30 mouse cellular contexts compared by ENCODE assay signal in genomic region chr2:84023319-84023718, GRCm38 (mm10). TPM values are rescaled to one million over a fixed set of nuclear protein-coding genes. Genes with fewer than 3 reads are reported as not detected.
DNase-seq lines count a peak whose midpoint lies in the region; TF ChIP-seq lines count a peak whose summit lies in the region.
"Had no signal": no experiment of that assay in that cellular context is flagged by ENCODE, and none has a peak within 500 bp of the region (broad histone marks: within the 10 kb centered on the region; RNA-seq: fewer than 3 reads in every experiment).

No protein-coding gene starts in this region.

- intact Hi-C loops in heart, adult 2 months (cut with DNase I), result loop anchor here (5.0 kb wide), 1 partner anchor 364 kb away; no protein-coding TSS in a partner anchor
- intact Hi-C loops in left cerebral cortex, adult 2 months (cut with DNase I), result no loop called here
- intact Hi-C loops in left cerebral cortex, postnatal 14 days (cut with DNase I), result no loop called here

- no peaks in the 10 kb centered on the region for H3K27me3 ChIP-seq in heart, adult 2 months (ENCODE audit: control insufficient read depth, insufficient read depth, low read length)
- H3K27me3 ChIP-seq: forebrain, embryonic 13.5 days; heart, embryonic 13.5 days; hindbrain, embryonic 13.5 days; intestine, embryonic 15.5 days had no signal

- no peak overlapping the region for H3K9ac ChIP-seq in heart, adult 2 months (ENCODE audit: low read depth, low read length)
- H3K9ac ChIP-seq: forebrain, embryonic 13.5 days; heart, embryonic 13.5 days; hindbrain, embryonic 13.5 days; intestine, embryonic 15.5 days had no signal

- TF ChIP-seq EP300 in heart, adult 2 months (IDR thresholded peaks at IDR 0.05; ENCODE audit: insufficient read depth, low read depth, low read length), result no peak

- no peak for TF ChIP-seq CTCF in heart, adult 2 months (IDR thresholded peaks at IDR 0.05)
- TF ChIP-seq CTCF in left cerebral cortex, adult 2 months (IDR thresholded peaks at IDR 0.05), result no peak

- no peaks in the 10 kb centered on the region for H3K79me2 ChIP-seq in heart, adult 2 months (replicated peaks; ENCODE audit: control insufficient read depth, insufficient read depth, low read length)

- H3K36me3 ChIP-seq in heart, adult 2 months (ENCODE audit: control insufficient read depth, insufficient read depth, low read length), result no peaks in the 10 kb centered on the region
- H3K36me3 ChIP-seq: forebrain, embryonic 10.5 days; heart, embryonic 10.5 days; heart, embryonic 13.5 days; hindbrain, embryonic 10.5 days; hindbrain, embryonic 13.5 days; intestine, embryonic 15.5 days had no signal

- H3K27ac ChIP-seq in heart, adult 2 months, result peak overlapping the region; percentile 2
- peak overlapping the region; percentile 21; the same call in 1 of the 2 replicates for H3K27ac ChIP-seq in left cerebral cortex, adult 2 months
- H3K27ac ChIP-seq in brown adipose tissue, adult 24 weeks (replicated peaks; ENCODE audit: low read depth, low read length), result peak overlapping the region; percentile 40; the same call in 1 of the 2 replicates
- H3K27ac ChIP-seq: forebrain, embryonic 10.5 days; forebrain, embryonic 13.5 days; heart, embryonic 10.5 days; heart, embryonic 13.5 days; hindbrain, embryonic 10.5 days; hindbrain, embryonic 13.5 days; intestine, embryonic 15.5 days had no signal

- WGBS in heart, adult 2 months, result 52% methylated on average over 2 of the region's 2 CpGs

- H3K4me1 ChIP-seq in heart, adult 2 months (ENCODE audit: control insufficient read depth, insufficient read depth, low read length), result peaks cover 13% of the 10 kb centered on the region
- H3K4me1 ChIP-seq in brown adipose tissue, adult 24 weeks (ENCODE audit: control insufficient read depth, insufficient read depth, insufficient read length, low read length), result peaks cover 8% of the 10 kb centered on the region; the same call in 1 of the 2 replicates
- H3K4me1 ChIP-seq: forebrain, embryonic 13.5 days; hindbrain, embryonic 10.5 days; hindbrain, embryonic 13.5 days; intestine, embryonic 15.5 days had no signal

- no peak for DNase-seq in heart, adult 2 months
- DNase-seq in heart, adult 11 months, result no peak
- DNase-seq in left cerebral cortex, adult 2 months (ENCODE audit: extremely low spot score in 1 of 2, low spot score in 2 of 2), result no peak
- DNase-seq in left cerebral cortex, postnatal 14 days (ENCODE audit: low spot score in 2 of 2), result no peak
- DNase-seq in adipocyte (ENCODE audit: low spot score), result peak; percentile 58
- DNase-seq in c-Kit-positive CD71-positive TER-119-positive erythroid progenitor cells, embryonic 14.5 days (ENCODE audit: low spot score), result no peak
- DNase-seq: adrenal gland, postnatal 10 days; cerebellum, adult 18-20 months; cerebellum, adult 9-10 months; cerebellum, postnatal 14 days; gastrocnemius, postnatal 10 days had no signal

- TF ChIP-seq POLR2A in heart, adult 2 months (IDR thresholded peaks at IDR 0.05; ENCODE audit: insufficient read depth, low read depth, low read length), result no peak

- no peak overlapping the region for H3K4me3 ChIP-seq in heart, adult 2 months
- H3K4me3 ChIP-seq in left cerebral cortex, adult 2 months, result no peak overlapping the region
- no peak overlapping the region for H3K4me3 ChIP-seq in brown adipose tissue, adult 24 weeks (ENCODE audit: insufficient read depth, low read depth, low read length)
- H3K4me3 ChIP-seq: forebrain, embryonic 10.5 days; forebrain, embryonic 13.5 days; heart, embryonic 10.5 days; heart, embryonic 13.5 days; hindbrain, embryonic 10.5 days; hindbrain, embryonic 13.5 days; intestine, embryonic 15.5 days had no signal

RNA-seq across cellular contexts. Expression of gene Gm13691, which starts 33.0 kb away (rescaled TPM):
- total RNA-seq in heart, adult 2 months (2021), result under 1 TPM; 0.70 to 0.76 TPM
- polyA plus RNA-seq in heart, adult 2 months (2012; rRNA removed), result not detected in 2 replicates
- 1 to 10 TPM; 1.6 to 1.7 TPM for total RNA-seq in left cerebral cortex, adult 2 months (2021)
- 1 to 10 TPM; 1.2 to 1.3 TPM for total RNA-seq in left cerebral cortex, postnatal 14 days (2021)
- not detected in 2 replicates for polyA plus RNA-seq in brown adipose tissue, adult 24 weeks (2012; ENCODE audit: insufficient read depth, insufficient read length, missing spikeins)
- polyA plus RNA-seq: activated CD4-positive, CD25-positive, alpha-beta regulatory T cell, adult 4 months; embryonic facial prominence, embryonic 11.5 days; embryonic facial prominence, embryonic 14.5 days; forebrain, embryonic 10.5 days; forebrain, embryonic 13.5 days; forebrain, embryonic 16.5 days; frontal cortex, adult 2 months; heart, embryonic 10.5 days; heart, embryonic 13.5 days; heart, embryonic 16.5 days; hindbrain, embryonic 10.5 days; hindbrain, embryonic 13.5 days; hindbrain, embryonic 16.5 days; intestine, embryonic 15.5 days had no signal

RNA-seq across cellular contexts. Expression of gene Gm13697, which starts 38.8 kb away (rescaled TPM):
- under 1 TPM; 0.70 to 0.76 TPM for total RNA-seq in heart, adult 2 months (2021)
- not detected in 2 replicates for polyA plus RNA-seq in heart, adult 2 months (2012; rRNA removed)
- 1 to 10 TPM; 1.6 to 1.7 TPM for total RNA-seq in left cerebral cortex, adult 2 months (2021)
- total RNA-seq in left cerebral cortex, postnatal 14 days (2021), result 1 to 10 TPM; 1.2 to 1.3 TPM
- not detected in 2 replicates for polyA plus RNA-seq in brown adipose tissue, adult 24 weeks (2012; ENCODE audit: insufficient read depth, insufficient read length, missing spikeins)
- polyA plus RNA-seq: activated CD4-positive, CD25-positive, alpha-beta regulatory T cell, adult 4 months; embryonic facial prominence, embryonic 11.5 days; embryonic facial prominence, embryonic 14.5 days; forebrain, embryonic 10.5 days; forebrain, embryonic 13.5 days; forebrain, embryonic 16.5 days; frontal cortex, adult 2 months; heart, embryonic 10.5 days; heart, embryonic 13.5 days; heart, embryonic 16.5 days; hindbrain, embryonic 10.5 days; hindbrain, embryonic 13.5 days; hindbrain, embryonic 16.5 days; intestine, embryonic 15.5 days had no signal

RNA-seq across cellular contexts. Expression of gene Gm13694, which starts 44.6 kb away (rescaled TPM):
- total RNA-seq in heart, adult 2 months (2021), result under 1 TPM; 0.70 to 0.76 TPM
- not detected in 2 replicates for polyA plus RNA-seq in heart, adult 2 months (2012; rRNA removed)
- 1 to 10 TPM; 1.6 to 1.7 TPM for total RNA-seq in left cerebral cortex, adult 2 months (2021)
- total RNA-seq in left cerebral cortex, postnatal 14 days (2021), result 1 to 10 TPM; 1.2 to 1.3 TPM
- polyA plus RNA-seq in brown adipose tissue, adult 24 weeks (2012; ENCODE audit: insufficient read depth, insufficient read length, missing spikeins), result not detected in 2 replicates
- polyA plus RNA-seq: activated CD4-positive, CD25-positive, alpha-beta regulatory T cell, adult 4 months; embryonic facial prominence, embryonic 11.5 days; embryonic facial prominence, embryonic 14.5 days; forebrain, embryonic 10.5 days; forebrain, embryonic 13.5 days; forebrain, embryonic 16.5 days; frontal cortex, adult 2 months; heart, embryonic 10.5 days; heart, embryonic 13.5 days; heart, embryonic 16.5 days; hindbrain, embryonic 10.5 days; hindbrain, embryonic 13.5 days; hindbrain, embryonic 16.5 days; intestine, embryonic 15.5 days had no signal

RNA-seq across cellular contexts. Expression of gene Gm13696, which starts 50.4 kb away (rescaled TPM):
- under 1 TPM; 0.70 to 0.76 TPM for total RNA-seq in heart, adult 2 months (2021)
- not detected in 2 replicates for polyA plus RNA-seq in heart, adult 2 months (2012; rRNA removed)
- 1 to 10 TPM; 1.6 to 1.7 TPM for total RNA-seq in left cerebral cortex, adult 2 months (2021)
- 1 to 10 TPM; 1.2 to 1.3 TPM for total RNA-seq in left cerebral cortex, postnatal 14 days (2021)
- polyA plus RNA-seq in brown adipose tissue, adult 24 weeks (2012; ENCODE audit: insufficient read depth, insufficient read length, missing spikeins), result not detected in 2 replicates
- polyA plus RNA-seq: activated CD4-positive, CD25-positive, alpha-beta regulatory T cell, adult 4 months; embryonic facial prominence, embryonic 11.5 days; embryonic facial prominence, embryonic 14.5 days; forebrain, embryonic 10.5 days; forebrain, embryonic 13.5 days; forebrain, embryonic 16.5 days; frontal cortex, adult 2 months; heart, embryonic 10.5 days; heart, embryonic 13.5 days; heart, embryonic 16.5 days; hindbrain, embryonic 10.5 days; hindbrain, embryonic 13.5 days; hindbrain, embryonic 16.5 days; intestine, embryonic 15.5 days had no signal

RNA-seq across cellular contexts. Expression of gene Gm13695, which starts 56.2 kb away (rescaled TPM):
- under 1 TPM; 0.70 to 0.76 TPM for total RNA-seq in heart, adult 2 months (2021)
- not detected in 2 replicates for polyA plus RNA-seq in heart, adult 2 months (2012; rRNA removed)
- not detected for total RNA-seq in left cerebral cortex, adult 2 months (2021)
- total RNA-seq in left cerebral cortex, postnatal 14 days (2021), result 1 to 10 TPM in 1 of 2 experiments, not detected in 1; 1.3 TPM
- polyA plus RNA-seq in brown adipose tissue, adult 24 weeks (2012; ENCODE audit: insufficient read depth, insufficient read length, missing spikeins), result 0.67 TPM in 1 of 2 replicates, not detected in the other
- total RNA-seq: adrenal gland, adult 18-20 months; adrenal gland, postnatal 10 days; adrenal gland, postnatal 36 days; ES-E14; gastrocnemius, postnatal 10 days; gastrocnemius, postnatal 4 days had no signal
- polyA plus RNA-seq: activated CD4-positive, CD25-positive, alpha-beta regulatory T cell, adult 4 months; embryonic facial prominence, embryonic 11.5 days; embryonic facial prominence, embryonic 14.5 days; forebrain, embryonic 10.5 days; forebrain, embryonic 13.5 days; forebrain, embryonic 16.5 days; frontal cortex, adult 2 months; heart, embryonic 10.5 days; heart, embryonic 13.5 days; heart, embryonic 16.5 days; hindbrain, embryonic 10.5 days; hindbrain, embryonic 13.5 days; hindbrain, embryonic 16.5 days; intestine, embryonic 15.5 days had no signal
